Mouse (Mus musculus): ENCODE measurements around the gene Nans.

- TF ChIP-seq CTCF (IDR thresholded peaks at IDR 0.05; ENCODE audit: low read depth) (no peak), EP300 (IDR thresholded peaks at IDR 0.05; ENCODE audit: low read depth) (no peak)
These were observed 43.9 kb downstream of the Nans start for GRCm38 (mm10) chr4:46532926-46533325.
